Mouse (Mus musculus) hindbrain, embryonic 14.5 days (tissue): ENCODE measurements around the gene Mrpl45. TPM values are rescaled to one million over a fixed set of nuclear protein-coding genes. Genes with fewer than 3 reads are reported as not detected.
"Not testable (repeated sequence)": the region's sequence is repeated elsewhere in the genome, so short reads cannot be mapped to it uniquely, and the experiment has no call there.

Source experiments
- ATAC-seq: fragments of 200-750 bp; cut with Nextera tagmentation; 2 replicates; pipeline ENCODE4 v1.8.0; 2017; ENCODE audit warnings: moderate number of reproducible peaks, mild to moderate bottlenecking, moderate TSS enrichment, moderate library complexity; ENCODE audit not compliant: low FRiP score
- DNase-seq: peaks from one replicate; pipeline ENCODE4 v3.0.0-alpha.2; 2015; ENCODE audit warnings: low spot score
- H3K27ac ChIP-seq: fragments of 300-500 bp; sonication (generic); 2 replicates; pipeline ENCODE4 v1.5.1; 2014; ENCODE audit warnings: mild to moderate bottlenecking, moderate library complexity
- H3K27me3 ChIP-seq: fragments of 300-500 bp; sonication (generic); 2 replicates; pipeline ENCODE4 v1.6.1; 2014; ENCODE audit warnings: mild to moderate bottlenecking, low read length, mixed read lengths; ENCODE audit not compliant: control insufficient read depth, insufficient read depth
- H3K36me3 ChIP-seq: fragments of 300-500 bp; sonication (generic); replicated peaks from 2 replicates; pipeline ENCODE4 v1.6.1; 2014; ENCODE audit not compliant: control insufficient read depth, insufficient read depth
- H3K4me1 ChIP-seq: fragments of 300-500 bp; sonication (generic); replicated peaks from 2 replicates; pipeline ENCODE4 v1.6.1; 2014; ENCODE audit warnings: antibody characterized with exemption, low read length, mixed read lengths; ENCODE audit not compliant: control insufficient read depth, insufficient read depth
- H3K4me2 ChIP-seq: fragments of 300-500 bp; sonication (generic); replicated peaks from 2 replicates; pipeline ENCODE4 v1.6.1; 2014; ENCODE audit warnings: mild to moderate bottlenecking, moderate library complexity
- H3K4me3 ChIP-seq: fragments of 300-500 bp; sonication (generic); replicated peaks from 2 replicates; pipeline ENCODE4 v1.5.1; 2014; ENCODE audit warnings: mild to moderate bottlenecking, low read length
- H3K9ac ChIP-seq: fragments of 300-500 bp; sonication (generic); 2 replicates; pipeline ENCODE4 v1.6.1; 2014
- H3K9me3 ChIP-seq: fragments of 300-500 bp; sonication (generic); 2 replicates; pipeline ENCODE4 v1.6.1; 2016; ENCODE audit warnings: low read length; ENCODE audit not compliant: control insufficient read depth
- WGBS: fragments of 180-500 bp; shearing (Covaris S2); extraction: QIAGEN DNeasy Blood & Tissue Kit; methylation state at CpG from one replicate; pipeline ENCODE4 v1.1.7; 2014; 5-methylcytosine and 5-hydroxymethylcytosine counted together
- polyA plus RNA-seq: library from polyadenylated mRNA; unstranded; fragments of >200 nt; fragmentation: Nextera tagmentation; extraction: Ambion mirVana; gene quantifications from 2 replicates; pipeline ENCODE4 v1.2.1, GENCODE M21; 2014

The Mrpl45 gene
- polyA plus RNA-seq, 1 experiment from 2014 or later = 32.8 TPM

GRCm38 (mm10) chr11:97350035-97350434 lies 34.5 kb downstream of the Mrpl45 start:
- no peaks in the 10 kb centered on the region for H3K9me3 ChIP-seq
- H3K27ac ChIP-seq = peak overlapping the region; percentile 40; the same call in 1 of the 2 replicates
- no peaks in the 10 kb centered on the region for H3K36me3 ChIP-seq
- H3K4me3 ChIP-seq = no peak overlapping the region
- peak; percentile 74 for DNase-seq
- H3K4me1 ChIP-seq = peaks cover 27% of the 10 kb centered on the region; the same call in 1 of the 2 replicates
- no peaks in the 10 kb centered on the region for H3K27me3 ChIP-seq
- peak; percentile 72; the same call in 1 of the 2 replicates for ATAC-seq
- 0 out of 2 replicates have a peak overlapping the region, but pooled peaks have one; percentile 15 for H3K4me2 ChIP-seq
- 0% methylated on average over 2 of the region's 2 CpGs for WGBS
- no peak overlapping the region for H3K9ac ChIP-seq

- Histone ChIP-seq H3K36me3 (no peaks in the 10 kb centered on the region), H3K4me2 (no peak within 1 kb of the TSS), H3K27ac (no peak within 1 kb of the TSS), H3K9ac (no peak within 1 kb of the TSS; the same call in 1 of the 2 replicates), H3K27me3 (no peaks in the 10 kb centered on the region), H3K9me3 (no peaks in the 10 kb centered on the region), H3K4me1 (peaks cover 27% of the 10 kb centered on the region; the same call in 1 of the 2 replicates), H3K4me3 (no peak within 1 kb of the TSS)
- DNase-seq (no peak), ATAC-seq (0 out of 2 replicates have a peak, but pooled peaks have one; percentile 14)
- WGBS = 52% methylated on average over 3 of the region's 3 CpGs
Measured at GRCm38 (mm10) chr11:97352027-97352684, 36.6 kb downstream of the Mrpl45 start, which contains the start of gene Gpr179. Gene Gpr179 (minus strand): TSS chr11:97352077.

- WGBS = 77% methylated on average over 4 of the region's 4 CpGs
- no peak overlapping the region for H3K9ac ChIP-seq
Measured at GRCm38 (mm10) chr11:97352935-97353597, 37.5 kb downstream of the Mrpl45 start.

GRCm38 (mm10) chr11:97354646-97355045 lies 39.1 kb downstream of the Mrpl45 start:
- no peak for DNase-seq
- peaks cover 25% of the 10 kb centered on the region; the same call in 1 of the 2 replicates for H3K4me1 ChIP-seq
- H3K27ac ChIP-seq = no peak overlapping the region
- H3K36me3 ChIP-seq = no peaks in the 10 kb centered on the region
- ATAC-seq = no peak
- no peak overlapping the region for H3K9ac ChIP-seq
- H3K9me3 ChIP-seq = no peaks in the 10 kb centered on the region
- no peak overlapping the region for H3K4me2 ChIP-seq
- 83% methylated on average over 2 of the region's 2 CpGs for WGBS
- no peaks in the 10 kb centered on the region for H3K27me3 ChIP-seq
- H3K4me3 ChIP-seq = no peak overlapping the region

More at GRCm38 (mm10) chr11:97352935-97353597, 37.5 kb downstream of the Mrpl45 start:
- no peak for DNase-seq
- Histone ChIP-seq H3K27me3 (no peaks in the 10 kb centered on the region), H3K4me2 (no peak overlapping the region), H3K4me3 (no peak overlapping the region), H3K36me3 (no peaks in the 10 kb centered on the region), H3K4me1 (peaks cover 27% of the 10 kb centered on the region; the same call in 1 of the 2 replicates), H3K9me3 (no peaks in the 10 kb centered on the region), H3K27ac (no peak overlapping the region)
- no peak for ATAC-seq

GRCm38 (mm10) chr11:97355247-97355646 lies 39.7 kb downstream of the Mrpl45 start:
- Histone ChIP-seq H3K4me1 (peaks cover 19% of the 10 kb centered on the region; the same call in 1 of the 2 replicates), H3K4me3 (no peak overlapping the region), H3K27ac (no peak overlapping the region), H3K9me3 (no peaks in the 10 kb centered on the region), H3K36me3 (no peaks in the 10 kb centered on the region), H3K4me2 (no peak overlapping the region), H3K27me3 (no peaks in the 10 kb centered on the region), H3K9ac (no peak overlapping the region)
- ATAC-seq (no peak), DNase-seq (no peak)
- WGBS = 92% methylated on average over 7 of the region's 7 CpGs

- H3K36me3 ChIP-seq, H3K4me1 ChIP-seq, H3K4me3 ChIP-seq, H3K27me3 ChIP-seq, H3K4me2 ChIP-seq, H3K9ac ChIP-seq, H3K27ac ChIP-seq, H3K9me3 ChIP-seq, ATAC-seq: not testable (repeated sequence)
- WGBS = 13% methylated on average over 4 of the region's 6 CpGs
- DNase-seq = peak; percentile 73
Measured at GRCm38 (mm10) chr11:97357663-97358062, 42.1 kb downstream of the Mrpl45 start.

- Histone ChIP-seq H3K36me3 (no peaks in the 10 kb centered on the region; the same call in 1 of the 2 replicates), H3K4me1 (peaks cover 30% of the 10 kb centered on the region), H3K27ac (peak within 1 kb of the TSS; percentile 89), H3K4me2 (peak within 1 kb of the TSS; percentile 98), H3K27me3 (no peaks in the 10 kb centered on the region), H3K9ac (peak within 1 kb of the TSS; percentile 96), H3K9me3 (no peaks in the 10 kb centered on the region), H3K4me3 (peak within 1 kb of the TSS; percentile 100)
- peak; percentile 97 for ATAC-seq
- WGBS = under 1% methylated on average over 27 of the region's 81 CpGs
- DNase-seq = peak; percentile 94
Measured at GRCm38 (mm10) chr11:97361948-97362648, 46.6 kb downstream of the Mrpl45 start, which contains the start of gene Socs7. Gene Socs7 (plus strand): TSS chr11:97362551.

GRCm38 (mm10) chr11:97362649-97362942 lies 47.1 kb downstream of the Mrpl45 start:
- Histone ChIP-seq H3K4me3 (peak overlapping the region; percentile 100), H3K27me3 (no peaks in the 10 kb centered on the region), H3K9ac (peak overlapping the region; percentile 96), H3K9me3 (no peaks in the 10 kb centered on the region), H3K36me3 (no peaks in the 10 kb centered on the region; the same call in 1 of the 2 replicates), H3K4me1 (peaks cover 30% of the 10 kb centered on the region), H3K27ac (peak overlapping the region; percentile 89), H3K4me2 (peak overlapping the region; percentile 98)
- no peak for DNase-seq
- WGBS = 0% methylated on average over 22 of the region's 39 CpGs
- ATAC-seq = no peak; the same call in 1 of the 2 replicates
